Mouse (Mus musculus) monocyte, adult 2 months (primary cell): ENCODE measurements around the gene Olfr301.

Source experiments
- DNase-seq, 2 experiments: peaks; one replicate each; pipeline ENCODE4 v3.0.0; 2022; ENCODE audit warnings: low spot score in 2 of 2, low read depth in 1 of 2

Gene Olfr301

DNA sequence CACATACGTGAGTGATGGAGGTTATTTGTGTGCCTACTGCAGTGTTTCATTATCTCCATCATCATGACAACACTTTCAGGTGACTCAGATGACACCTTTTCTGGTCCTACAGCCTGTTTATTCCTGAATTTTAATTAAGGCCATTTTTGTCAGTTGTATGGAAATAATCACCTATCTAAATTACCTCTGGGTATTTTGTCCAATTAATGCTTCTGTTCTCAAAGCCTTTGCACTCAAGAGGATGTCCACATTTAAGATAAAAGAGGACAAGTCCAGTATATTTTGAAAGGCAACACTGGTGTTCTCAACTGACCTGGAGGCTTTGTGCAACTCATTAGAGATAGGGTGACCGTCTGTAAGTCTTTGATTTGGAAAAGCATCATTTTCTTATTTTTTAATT lies at the start of gene Olfr301:
Gene Olfr301 (plus strand): TSS at position 301 of the 400 bp plus-strand sequence.
- DNase-seq: no peak

GRCm38 (mm10) chr7:86366828-86367227 lies 36.8 kb upstream of the Olfr301 start, which contains the start of gene Olfr305:
Gene Olfr305, minus strand, starts transcription at chr7:86366928.
- DNase-seq: no peak

DNA sequence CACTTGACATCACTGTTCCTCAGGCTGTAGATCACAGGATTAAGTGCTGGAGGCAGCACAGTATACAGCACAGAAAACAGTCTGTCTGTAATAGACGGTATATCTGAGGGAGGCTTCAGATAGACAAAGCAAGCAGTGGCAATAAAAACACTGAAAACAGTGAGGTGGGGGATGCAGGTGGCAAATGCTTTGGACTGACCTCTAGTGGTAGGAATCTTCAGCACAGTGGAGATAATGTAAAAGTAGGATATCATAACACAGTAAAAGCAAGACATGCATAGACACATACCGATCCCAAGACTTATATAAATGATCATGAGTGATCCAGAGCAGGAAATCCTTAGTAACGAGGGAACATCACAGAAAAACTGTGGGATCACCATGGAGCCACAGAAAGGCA lies 17.9 kb upstream of the Olfr301 start:
- no peak for DNase-seq

DNA sequence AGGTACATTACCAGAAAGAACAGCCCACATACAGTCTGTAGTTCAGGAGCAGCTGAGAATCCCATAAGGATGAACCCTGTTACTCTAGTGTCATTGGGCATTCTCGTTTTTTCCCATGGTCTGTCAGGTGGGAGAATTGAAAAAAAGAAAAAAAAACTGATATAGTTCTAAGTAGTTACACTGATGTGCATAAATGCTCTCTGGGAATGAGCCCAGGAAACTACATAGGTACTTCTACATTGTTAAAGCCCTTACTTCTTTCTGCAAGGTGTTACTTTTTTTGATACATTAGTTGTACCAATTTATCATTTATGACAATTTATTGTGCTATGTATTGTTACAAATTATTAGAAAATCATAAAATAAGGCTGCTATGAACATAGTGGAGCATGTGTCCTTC lies 17.1 kb upstream of the Olfr301 start, which contains the start of gene Olfr304:
Gene Olfr304 (minus strand): TSS at position 101 of the 400 bp plus-strand sequence.
- DNase-seq: no peak

- DNase-seq: no peak
Measured at GRCm38 (mm10) chr7:86397689-86398088, 6.0 kb upstream of the Olfr301 start, which contains the start of gene Olfr303. Gene Olfr303, minus strand, starts transcription at chr7:86397789.

GRCm38 (mm10) chr7:86459621-86460020 lies 56.0 kb downstream of the Olfr301 start, which contains the start of gene Olfr299:
Gene Olfr299, plus strand, starts transcription at chr7:86459921.
- DNase-seq: no peak
